Mouse (Mus musculus): ENCODE data around the gene Tprg. TPM values are rescaled to one million over a fixed set of nuclear protein-coding genes. Genes with fewer than 3 reads are reported as not detected.

Gene Tprg
- total and polyA plus RNA-seq, 3 experiments = not detected

- no peaks in the 10 kb centered on the region for H3K79me2 ChIP-seq (replicated peaks; ENCODE audit: control insufficient read depth, extremely low read depth, insufficient read depth, poor library complexity, severe bottlenecking)
- H3K9me3 ChIP-seq (replicated peaks; ENCODE audit: low read length) = no peaks in the 10 kb centered on the region
Observed at GRCm38 (mm10) chr16:25394676-25395075, 108.1 kb downstream of the Tprg start.

GRCm38 (mm10) chr16:25404156-25404555 is 117.5 kb downstream of the Tprg start:
- H3K27ac ChIP-seq (ENCODE audit: insufficient read depth, low read depth) = no peak overlapping the region
- no peak overlapping the region for H3K9ac ChIP-seq (ENCODE audit: insufficient read depth, low read depth)
- H3K36me3 ChIP-seq (replicated peaks in 1 of 2; ENCODE audit: control insufficient read depth in 1 of 2, insufficient read depth in 1 of 2, low read length in 1 of 2) = no peaks in the 10 kb centered on the region
- H3K4me1 ChIP-seq (ENCODE audit: control insufficient read depth in 1 of 2, insufficient read depth in 2 of 2) = no peaks in the 10 kb centered on the region
- dilution Hi-C loops (cut with MboI; ENCODE audit: extremely low pct_ligation_motif_present, extremely low pct_unique_long_range_greater_than_20kb, low sequenced_read_pairs) = no loop called here
- H3K4me2 ChIP-seq (ENCODE audit: insufficient read depth, low read depth, poor library complexity, severe bottlenecking) = no peak overlapping the region
- no peaks in the 10 kb centered on the region for H3K27me3 ChIP-seq (replicated peaks)
- H3K79me2 ChIP-seq (replicated peaks; ENCODE audit: control insufficient read depth, extremely low read depth, insufficient read depth, poor library complexity, severe bottlenecking) = no peaks in the 10 kb centered on the region
- no peaks in the 10 kb centered on the region for H3K9me3 ChIP-seq (replicated peaks; ENCODE audit: low read length)
- TF ChIP-seq MXI1 (IDR thresholded peaks at IDR 0.05; ENCODE audit: low read depth, low read length) (no peak), KAT2A (IDR thresholded peaks at IDR 0.05; ENCODE audit: insufficient replicate concordance, low read length) (no peak), EP300 (IDR thresholded peaks at IDR 0.05; ENCODE audit: low read length) (no peak), POLR2A (IDR thresholded peaks at IDR 0.05; ENCODE audit: low read depth, low read length) (no peak), USF2 (conservative IDR thresholded peaks at IDR 0.05; ENCODE audit: low read depth, low read length) (no peak), TCF12 (IDR thresholded peaks at IDR 0.05; ENCODE audit: low read depth, low read length) (no peak), ZMIZ1 (IDR thresholded peaks at IDR 0.05; ENCODE audit: low read depth, low read length) (no peak), ZKSCAN1 (IDR thresholded peaks at IDR 0.05; ENCODE audit: borderline replicate concordance, low read depth, low read length) (no peak), HCFC1 (IDR thresholded peaks at IDR 0.05; ENCODE audit: low read depth, low read length) (no peak), CHD1 (IDR thresholded peaks at IDR 0.05; ENCODE audit: low read depth, low read length) (no peak), MAX (IDR thresholded peaks at IDR 0.05; ENCODE audit: low read length) (no peak), JUN (IDR thresholded peaks at IDR 0.05; ENCODE audit: insufficient read depth, low read depth, low read length) (no peak), ZC3H11A (IDR thresholded peaks at IDR 0.05; ENCODE audit: low read depth, low read length) (no peak), SIN3A (IDR thresholded peaks at IDR 0.05; ENCODE audit: low read length) (no peak)
- in situ Hi-C loops (cut with MboI; ENCODE audit: low pct_ligation_motif_present, low pct_unique_long_range_greater_than_20kb, low sequenced_read_pairs) = no loop called here
- no peak for DNase-seq (ENCODE audit: extremely low read depth)
- no peak overlapping the region for H3K4me3 ChIP-seq (replicated peaks in 1 of 3; ENCODE audit: low read depth in 2 of 3, low read length in 2 of 3, poor library complexity in 1 of 3)

More at GRCm38 (mm10) chr16:25394676-25395075, 108.1 kb downstream of the Tprg start:
- Histone ChIP-seq H3K4me2 (ENCODE audit: insufficient read depth, low read depth, poor library complexity, severe bottlenecking) (no peak overlapping the region), H3K4me1 (ENCODE audit: control insufficient read depth in 1 of 2, insufficient read depth in 2 of 2) (peaks cover 0 to 2% of the 10 kb centered on the region in 2 experiments; a peak in 1 of 4 replicates), H3K36me3 (replicated peaks in 1 of 2; ENCODE audit: control insufficient read depth in 1 of 2, insufficient read depth in 1 of 2, low read length in 1 of 2) (no peaks in the 10 kb centered on the region), H3K9ac (ENCODE audit: insufficient read depth, low read depth) (no peak overlapping the region), H3K27me3 (replicated peaks) (no peaks in the 10 kb centered on the region), H3K4me3 (replicated peaks in 1 of 3; ENCODE audit: low read depth in 2 of 3, low read length in 2 of 3, poor library complexity in 1 of 3) (no peak overlapping the region), H3K27ac (ENCODE audit: insufficient read depth, low read depth) (no peak overlapping the region)
- TF ChIP-seq ZC3H11A (IDR thresholded peaks at IDR 0.05; ENCODE audit: low read depth, low read length) (no peak), BHLHE40 (IDR thresholded peaks at IDR 0.05; ENCODE audit: low read depth, low read length) (no peak), RCOR1 (conservative IDR thresholded peaks at IDR 0.05; ENCODE audit: low read depth, low read length) (no peak), IRF4 (IDR thresholded peaks at IDR 0.05; ENCODE audit: low read depth, low read length) (no peak), ZMIZ1 (IDR thresholded peaks at IDR 0.05; ENCODE audit: low read depth, low read length) (no peak), MYC (IDR thresholded peaks at IDR 0.05; ENCODE audit: low read depth, low read length) (no peak), ELF1 (IDR thresholded peaks at IDR 0.05; ENCODE audit: low read depth, low read length) (no peak), MEF2A (IDR thresholded peaks at IDR 0.05; ENCODE audit: borderline replicate concordance, low read depth, low read length) (no peak), SIN3A (IDR thresholded peaks at IDR 0.05; ENCODE audit: low read length) (no peak), JUN (IDR thresholded peaks at IDR 0.05; ENCODE audit: insufficient read depth, low read depth, low read length) (no peak), JUND (conservative IDR thresholded peaks at IDR 0.05; ENCODE audit: low read depth, low read length) (no peak), MXI1 (IDR thresholded peaks at IDR 0.05; ENCODE audit: low read depth, low read length) (no peak), MAZ (IDR thresholded peaks at IDR 0.05; ENCODE audit: low read depth, low read length) (no peak)
- dilution Hi-C loops (cut with MboI; ENCODE audit: extremely low pct_ligation_motif_present, extremely low pct_unique_long_range_greater_than_20kb, low sequenced_read_pairs) = no loop called here
- DNase-seq (ENCODE audit: extremely low read depth) = no peak
- in situ Hi-C loops (cut with MboI; ENCODE audit: low pct_ligation_motif_present, low pct_unique_long_range_greater_than_20kb, low sequenced_read_pairs) = loop anchor here (25.0 kb wide), 2 partner anchors 368 to 793 kb away; no protein-coding TSS in a partner anchor

Data from CH12.LX (cell line).